Mouse (Mus musculus) erythroblast, embryonic 14.5 days (primary cell): ENCODE results near the gene Jdp2.

Experiments used
- GATA1 ChIP-seq: IDR thresholded peaks from 2 replicates; pipeline ENCODE4 v1.6.1; 2012; ENCODE audit warnings: low read length, inconsistent platforms, mixed read lengths
- TAL1 ChIP-seq: IDR thresholded peaks from 3 replicates; pipeline ENCODE4 v1.6.1; 2012; ENCODE audit warnings: low read length, inconsistent platforms, mixed read lengths

DNA sequence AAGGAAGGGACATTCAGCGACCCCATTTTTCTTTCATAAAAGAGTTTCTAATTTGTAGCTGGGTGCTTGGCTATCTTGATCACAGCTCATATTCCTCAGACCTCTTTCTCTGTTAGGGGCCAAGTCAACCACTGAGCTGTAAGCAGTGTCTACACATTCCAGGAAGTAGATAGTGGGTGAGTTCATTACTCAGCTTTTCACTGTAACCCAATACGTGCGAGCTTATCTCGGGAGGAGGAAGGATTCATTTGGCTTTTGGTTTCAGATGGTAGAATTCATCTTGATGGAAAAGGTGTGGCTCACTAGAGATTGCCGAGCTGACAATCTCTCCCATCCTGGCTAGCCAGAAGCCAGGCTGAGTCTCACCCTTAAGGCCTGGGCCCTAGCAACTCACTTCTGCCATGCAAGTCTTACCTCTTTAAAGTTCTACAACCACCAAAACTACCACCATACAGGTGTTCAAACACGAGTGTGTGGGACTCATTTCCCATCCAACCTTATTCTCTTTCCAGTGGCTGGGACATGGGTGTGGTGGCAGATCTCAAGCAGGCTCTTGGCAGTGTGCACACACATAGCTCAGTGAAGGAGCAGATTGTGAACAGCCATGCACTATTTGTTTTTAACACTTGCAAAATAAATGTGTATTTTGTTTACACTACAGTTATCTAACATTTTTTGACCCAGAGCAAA, 23.9 kb upstream of the Jdp2 start:
- TF ChIP-seq GATA1 = no peak
- TF ChIP-seq TAL1 = no peak
